Mouse (Mus musculus) left cerebral cortex, postnatal 4 days (tissue): ENCODE measurements around the gene Elmod3. TPM values are rescaled to one million over a fixed set of nuclear protein-coding genes. Genes with fewer than 3 reads are reported as not detected.
"Not testable (repeated sequence)": the region's sequence is repeated elsewhere in the genome, so short reads cannot be mapped to it uniquely, and the experiment has no call there.

Source experiments
- DNase-seq: peaks from one replicate; pipeline ENCODE4 v3.0.0-alpha.2; 2022
- intact Hi-C: fragments of 180-260 bp; cut with DNase I; formaldehyde crosslinking; loops from one replicate; pipeline ENCODE4 v1.15.1; 2025
- total RNA-seq, 2 experiments: library from RNA; stranded (reverse); gene quantifications; 2 replicates each; pipeline ENCODE4 v1.2.3; 2021

The Elmod3 gene
- total RNA-seq, 2 experiments from 2014 or later: 11.9 to 12.1 TPM

DNA sequence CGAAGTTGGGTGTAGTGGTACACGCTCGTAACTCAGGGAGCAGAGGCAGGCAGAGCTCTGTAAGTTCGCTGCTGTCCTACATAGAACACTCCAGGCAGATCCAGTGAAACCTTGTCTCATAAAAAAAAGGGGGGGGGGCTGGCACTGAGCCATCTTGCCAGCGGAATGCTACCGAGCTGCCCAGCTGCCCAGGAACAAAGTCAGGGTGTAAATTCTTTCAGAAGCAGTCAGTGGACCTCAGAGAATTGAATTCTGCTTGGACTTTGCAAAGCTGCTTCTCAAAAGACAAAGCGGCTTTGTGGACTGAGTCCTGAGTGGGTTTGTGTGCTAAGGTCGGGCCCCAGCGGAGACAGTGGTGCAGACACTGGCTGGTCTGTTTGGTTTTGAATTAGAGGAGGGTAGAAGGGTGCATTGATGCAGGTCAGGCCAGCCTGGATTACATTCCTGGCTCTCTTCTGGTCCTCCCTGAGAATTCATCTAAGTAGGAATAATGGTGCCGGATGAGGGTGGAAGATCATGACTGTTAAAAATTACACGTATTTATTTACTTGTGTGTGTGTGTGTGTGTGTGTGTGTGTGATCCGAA, 54.9 kb downstream of the Elmod3 start:
- no peak for DNase-seq
- intact Hi-C loops: no loop called here

DNA sequence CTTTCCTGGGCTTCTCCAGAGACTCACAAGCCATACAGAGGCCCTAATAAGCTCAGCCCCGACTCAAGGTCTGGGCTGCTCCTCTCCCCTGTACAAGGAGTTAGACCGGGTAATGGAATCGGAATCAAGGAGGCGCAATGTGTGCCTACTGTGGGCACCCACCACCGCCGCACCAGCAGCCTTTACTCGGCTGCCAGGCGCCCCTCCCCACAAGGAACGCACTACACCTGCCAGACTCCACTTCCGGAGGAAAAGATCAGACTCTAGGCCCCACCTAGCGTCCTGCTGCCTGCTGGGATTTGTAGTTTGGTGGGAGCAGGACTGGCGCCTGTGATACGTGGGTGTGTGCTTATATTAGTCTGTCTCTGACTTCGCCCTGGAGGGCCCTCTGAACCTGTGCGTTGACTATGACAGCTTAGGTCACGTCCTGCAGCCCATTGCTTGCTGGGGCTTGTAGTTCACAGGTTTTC, 59.6 kb downstream of the Elmod3 start:
- intact Hi-C loops: no loop called here
- DNase-seq: peak; percentile 85

DNA sequence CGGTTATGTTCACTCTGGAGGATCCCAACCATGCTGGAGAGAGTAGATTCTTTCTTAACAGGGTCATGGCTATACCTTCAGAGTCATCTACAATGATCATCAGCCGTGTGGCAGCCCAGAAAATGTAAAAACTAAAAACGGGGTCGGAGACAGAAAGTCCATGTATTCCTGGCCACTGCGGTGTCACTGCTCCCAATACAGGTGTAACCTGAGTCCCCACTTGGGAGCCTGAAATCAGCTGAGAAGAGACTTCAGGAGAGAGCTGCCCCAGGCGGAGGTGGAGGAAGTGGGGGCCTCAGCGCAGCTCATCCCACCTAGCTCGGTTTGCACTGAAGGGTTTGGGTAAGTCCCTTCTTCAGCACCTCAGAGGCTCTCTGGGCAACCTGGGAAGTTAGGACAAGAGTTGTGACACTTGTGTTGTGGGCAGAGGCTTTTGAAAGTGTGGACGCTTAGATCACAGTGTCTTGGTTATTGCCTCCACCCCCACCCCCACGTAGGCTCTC, 60.2 kb downstream of the Elmod3 start:
- intact Hi-C loops: no loop called here
- DNase-seq: no peak

DNA sequence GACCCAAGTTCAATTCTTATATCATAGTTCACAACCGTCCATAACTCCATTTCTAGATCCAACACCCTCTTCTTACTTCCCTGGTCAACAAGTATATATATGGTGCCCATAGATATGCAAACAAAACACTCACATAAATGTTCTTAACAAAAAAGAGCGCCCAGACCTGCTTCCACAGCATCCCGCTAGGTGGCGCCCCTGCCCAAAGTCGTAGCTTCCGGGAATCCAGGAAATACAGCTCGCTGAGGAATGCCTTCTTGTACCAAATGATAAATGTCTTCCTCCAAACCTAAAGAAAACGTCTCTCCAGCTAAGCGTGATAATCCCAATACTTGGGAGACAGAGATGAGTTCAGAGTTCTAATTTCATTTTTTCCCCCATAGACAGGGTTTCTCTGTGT, 63.0 kb downstream of the Elmod3 start:
- peak; percentile 82 for DNase-seq
- intact Hi-C loops: loop anchor here (2.0 kb wide), 1 partner anchor 106 kb away; no protein-coding TSS in a partner anchor

DNA sequence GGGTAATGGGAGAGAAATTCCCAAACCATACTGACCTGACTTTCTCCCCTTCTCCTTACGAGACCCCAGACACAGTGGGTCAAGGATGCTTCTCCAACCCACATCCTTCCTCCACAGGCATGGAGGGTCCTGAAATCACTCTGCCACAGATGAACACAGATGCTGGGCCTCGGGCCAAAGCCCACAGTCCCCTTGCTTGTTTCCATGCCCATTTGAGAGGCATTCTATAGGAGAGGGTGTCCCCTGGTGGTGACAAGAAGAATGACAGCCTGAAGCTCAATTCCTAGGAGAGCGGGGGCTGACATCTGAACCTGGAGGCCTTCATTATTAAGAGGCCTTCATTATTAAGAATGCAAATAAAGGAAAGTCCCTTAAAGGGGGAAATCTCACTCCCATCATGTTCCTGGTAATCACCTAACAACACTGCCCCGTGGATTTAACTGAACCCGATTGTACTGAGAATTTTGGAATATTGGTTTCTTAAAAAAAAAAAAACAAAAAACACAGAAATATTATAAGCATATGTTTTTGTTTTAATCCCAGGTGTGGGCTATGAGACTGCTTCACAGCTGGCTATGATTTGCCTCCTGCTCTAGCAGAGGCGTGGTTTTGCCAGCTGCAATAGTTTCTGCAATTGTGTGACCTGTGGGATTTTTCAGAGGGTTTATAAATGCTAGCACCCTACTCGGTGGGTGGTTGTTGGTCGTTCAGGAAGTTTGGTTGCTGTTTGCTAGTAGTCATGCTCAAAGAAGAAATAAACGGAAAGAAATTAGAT, 64.0 kb downstream of the Elmod3 start:
- intact Hi-C loops: loop anchor here (2.0 kb wide), 1 partner anchor 105 kb away; no protein-coding TSS in a partner anchor
- peak; percentile 90 for DNase-seq

DNA sequence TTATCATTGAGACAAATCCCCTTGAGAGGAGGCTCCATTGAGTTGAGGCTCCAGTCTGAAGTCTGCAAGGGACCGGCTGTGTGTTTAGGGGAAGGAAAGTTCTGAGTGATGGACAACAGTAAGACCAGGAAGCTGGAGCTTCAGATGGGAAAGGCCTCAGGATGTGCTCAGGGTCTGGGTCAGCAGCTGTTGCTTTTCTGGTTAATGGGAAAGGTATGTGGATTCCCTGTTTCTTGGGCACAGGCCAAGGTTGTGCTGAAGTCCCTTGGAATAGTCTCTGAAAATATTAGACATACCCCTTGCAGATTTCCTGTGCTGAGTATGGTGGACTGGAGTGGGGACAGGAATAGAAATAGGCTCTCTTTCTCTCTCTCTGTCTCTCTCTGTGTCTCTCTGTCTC, 64.7 kb downstream of the Elmod3 start:
- intact Hi-C loops, DNase-seq: not testable (repeated sequence)

DNA sequence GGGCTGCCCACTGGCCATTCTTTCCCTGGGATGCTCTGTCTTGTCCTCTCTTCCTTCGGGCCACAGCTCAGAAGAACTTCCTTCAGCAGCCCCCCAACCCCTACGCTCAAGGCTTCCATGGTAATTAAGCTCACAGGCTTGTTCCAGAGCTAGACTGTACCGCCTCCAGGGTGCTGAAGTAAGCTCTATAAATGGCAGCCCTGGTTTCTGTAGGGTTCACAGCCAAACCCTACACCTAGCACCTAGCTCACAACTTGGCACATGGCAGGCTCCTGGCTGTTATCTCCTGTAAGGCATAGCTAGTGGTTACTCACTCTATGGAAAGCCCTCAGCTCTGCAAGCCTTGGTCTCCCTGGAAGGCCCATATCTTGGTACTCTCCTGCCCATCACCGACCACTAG, 65.6 kb downstream of the Elmod3 start:
- no peak for DNase-seq
- intact Hi-C loops: no loop called here

DNA sequence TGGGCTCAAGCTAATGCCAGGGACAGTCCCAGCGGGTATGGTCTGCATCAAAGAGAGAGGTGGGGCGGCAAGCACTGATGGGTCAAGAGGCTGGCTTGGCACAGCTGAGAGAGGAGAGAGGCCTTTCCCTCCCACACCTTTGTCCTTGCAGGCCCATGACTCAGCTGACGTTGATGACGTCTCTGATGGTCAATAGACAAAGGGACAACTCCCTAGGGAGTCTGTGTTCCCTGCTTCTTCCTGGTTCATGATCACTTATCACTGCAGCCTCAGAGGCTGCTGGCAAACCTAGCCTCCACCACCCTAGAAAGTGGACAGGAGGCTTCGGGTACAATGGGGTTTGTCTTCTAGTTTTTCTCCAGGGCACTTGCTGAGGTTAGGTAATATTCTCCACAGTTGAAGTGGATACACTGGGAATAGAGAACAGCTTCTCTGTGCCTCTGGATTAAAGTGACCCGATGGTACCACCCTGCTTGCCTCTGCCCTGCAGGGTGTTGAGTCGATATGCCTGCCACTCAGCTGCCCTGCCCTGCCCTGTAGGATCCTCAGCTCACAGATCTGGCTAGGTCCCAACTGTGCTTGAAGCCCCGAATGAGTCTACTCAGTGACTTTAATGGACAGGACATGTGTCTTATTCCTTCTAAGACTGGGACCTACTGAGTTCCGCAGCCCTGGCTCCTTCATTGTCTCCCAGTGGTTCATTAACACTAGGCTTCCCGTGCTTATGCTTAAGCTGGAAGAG, 69.6 kb downstream of the Elmod3 start:
- no peak for DNase-seq
- intact Hi-C loops: no loop called here

DNA sequence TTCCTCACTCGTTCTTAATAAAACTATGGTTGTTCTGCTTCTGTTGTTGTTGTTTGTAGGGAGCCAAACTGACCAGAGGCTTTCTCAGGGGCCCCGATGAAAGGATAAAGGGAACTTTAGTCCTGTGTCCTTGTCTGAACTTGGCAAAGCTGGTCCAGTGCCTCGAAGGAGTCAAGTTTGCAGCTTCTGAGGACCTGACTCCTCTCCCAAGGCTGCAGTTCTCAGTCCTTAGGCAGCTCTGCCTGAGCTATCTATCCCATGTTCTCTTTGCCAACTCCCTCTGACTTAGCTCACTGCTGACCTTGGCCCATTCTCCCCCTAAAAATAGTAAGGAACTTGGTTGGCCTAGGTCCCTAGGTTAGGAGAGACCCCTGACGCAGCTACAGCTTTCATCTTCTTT, 71.1 kb downstream of the Elmod3 start:
- intact Hi-C loops: no loop called here
- no peak for DNase-seq

DNA sequence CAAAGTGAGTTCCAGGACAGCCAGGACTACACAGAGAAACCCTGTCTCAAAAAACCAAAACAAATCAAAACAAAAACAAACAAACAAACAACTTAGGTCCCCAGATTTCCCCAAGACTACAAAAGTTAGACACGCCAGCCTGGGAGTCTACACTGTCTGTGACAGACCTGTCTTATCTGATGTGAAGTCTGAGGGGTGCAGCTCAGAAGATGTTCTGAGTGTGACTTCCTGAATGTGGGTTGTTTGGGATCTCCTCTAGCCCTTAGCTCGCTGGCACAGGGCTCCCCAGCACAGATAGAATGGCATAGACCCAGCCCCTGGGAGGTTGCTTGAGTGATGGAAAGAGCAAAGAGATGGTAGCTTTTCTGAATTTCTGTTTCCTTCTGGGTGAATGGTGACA, 74.1 kb downstream of the Elmod3 start:
- intact Hi-C loops: no loop called here
- DNase-seq: no peak

DNA sequence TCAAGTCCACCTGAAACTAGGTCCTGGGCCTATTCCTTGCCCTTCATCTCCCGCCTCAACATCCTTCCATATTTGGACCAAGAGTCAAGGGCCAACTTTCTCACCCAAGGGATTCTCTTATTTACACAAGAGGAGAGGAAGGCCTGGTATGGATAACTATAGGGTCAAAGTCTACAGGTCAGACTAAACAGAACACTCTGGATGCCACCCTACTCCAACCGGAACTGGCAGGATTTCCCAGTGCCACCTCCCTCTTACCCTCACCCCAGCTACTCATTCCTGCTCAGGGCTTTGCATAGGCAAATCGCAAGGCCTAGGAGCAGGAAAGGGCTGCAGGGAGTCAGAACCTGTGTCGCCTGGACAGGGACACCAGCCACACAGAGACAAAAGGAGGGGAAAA, 75.0 kb downstream of the Elmod3 start:
- no peak for DNase-seq
- intact Hi-C loops: no loop called here

DNA sequence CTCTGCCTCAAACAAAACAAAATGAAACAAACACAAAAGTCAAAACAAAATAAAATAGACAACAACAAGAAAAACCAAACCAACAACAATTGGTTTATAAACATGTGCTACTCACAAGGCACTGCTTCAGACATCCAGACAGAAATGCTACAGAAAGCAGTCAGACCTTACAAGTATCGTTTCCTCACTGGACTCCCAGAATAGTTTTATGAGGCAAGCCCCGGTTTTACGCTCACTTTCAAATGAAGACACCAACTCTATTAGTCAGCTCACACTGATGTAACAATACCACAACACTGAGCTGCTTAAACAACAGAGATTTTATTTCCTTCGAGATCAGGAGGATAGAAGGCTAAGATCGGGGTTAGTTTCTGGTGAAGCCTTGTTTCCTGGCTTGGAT, 75.9 kb downstream of the Elmod3 start:
- intact Hi-C loops: no loop called here
- no peak for DNase-seq

DNA sequence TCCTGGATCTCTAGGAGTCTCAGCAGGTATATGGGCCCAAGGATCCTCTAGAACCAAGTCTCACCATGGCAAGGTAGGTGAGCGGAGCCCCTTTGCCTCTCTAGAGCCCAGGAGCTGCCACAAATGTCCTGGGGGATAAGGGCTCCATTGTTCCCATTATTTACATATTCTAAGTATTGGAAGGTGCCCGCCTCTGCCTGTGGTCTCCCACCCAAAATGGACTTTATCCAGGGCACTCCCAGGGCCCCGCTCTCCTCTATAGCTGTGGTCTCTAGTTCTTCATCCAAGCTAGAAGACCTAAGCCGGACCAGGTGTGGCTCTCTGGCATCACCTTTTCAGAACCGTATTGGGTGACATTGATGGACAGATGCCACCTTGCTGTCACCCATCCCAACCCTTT, 76.6 kb downstream of the Elmod3 start, which contains the start of gene Sh2d6:
Gene Sh2d6 (minus strand): TSS at position 101 of the 400 bp plus-strand sequence.
- intact Hi-C loops: no loop called here
- no peak for DNase-seq

DNA sequence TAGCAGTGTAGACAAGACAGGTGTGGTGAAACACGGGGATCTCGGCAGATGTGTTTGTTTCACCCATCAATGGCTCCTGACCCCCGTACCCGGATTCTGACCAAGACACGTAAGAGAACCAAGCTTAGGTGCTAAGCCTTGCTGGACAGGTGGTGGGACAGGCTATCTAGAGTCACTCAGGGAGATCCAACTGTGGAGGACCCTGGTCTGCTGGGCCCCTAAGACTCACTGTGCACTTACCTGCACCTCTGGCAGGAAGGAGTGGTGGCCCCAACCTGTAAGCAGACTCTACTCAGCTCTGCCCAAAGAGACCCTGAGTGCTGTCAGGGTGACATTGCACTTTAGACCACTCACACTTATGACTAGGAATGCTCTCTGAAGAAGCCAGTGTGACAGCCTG, 77.3 kb downstream of the Elmod3 start:
- DNase-seq: no peak
- intact Hi-C loops: no loop called here

DNA sequence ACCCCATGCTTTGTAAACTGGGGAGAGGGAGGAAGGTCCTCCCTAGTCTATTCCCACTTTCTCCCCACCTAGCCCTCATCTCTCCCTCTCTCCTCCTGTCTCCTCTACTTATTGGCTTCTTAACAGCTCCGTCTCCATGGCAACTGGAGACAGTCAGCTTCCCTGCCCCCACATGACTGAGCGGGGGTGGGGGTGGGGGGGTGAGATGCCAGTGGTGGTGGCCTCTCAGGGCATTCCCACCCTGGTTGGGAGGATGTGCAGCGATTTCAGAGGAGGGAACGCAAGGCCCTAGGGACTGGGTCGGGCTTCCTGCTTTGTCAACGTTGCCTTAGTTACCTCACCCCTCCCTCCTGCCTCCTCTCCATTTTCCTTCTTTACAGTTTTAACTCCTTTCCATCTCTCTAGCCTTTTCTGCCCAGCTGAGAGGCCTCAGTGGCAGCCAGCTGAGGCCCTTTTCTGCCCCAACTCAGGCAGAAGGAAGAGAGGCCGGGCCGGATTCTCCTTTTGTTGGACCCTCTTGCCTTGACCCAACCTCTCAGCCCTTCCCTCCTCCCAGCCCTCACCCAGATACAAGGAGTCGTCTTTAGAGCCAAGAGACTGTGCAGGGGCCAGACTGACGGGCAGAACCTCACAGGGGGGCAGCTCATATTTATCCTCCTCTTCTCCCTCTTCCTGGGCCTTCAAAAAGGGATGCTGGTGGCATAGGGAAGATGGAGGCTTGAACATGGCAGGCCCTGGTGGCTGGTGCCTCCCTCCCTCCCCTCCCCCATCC, 78.1 kb downstream of the Elmod3 start:
- peak; percentile 75 for DNase-seq
- intact Hi-C loops: loop anchor here (5.0 kb wide), 1 partner anchor 83 kb away; the partner anchor contains the start of gene Mat2a

DNA sequence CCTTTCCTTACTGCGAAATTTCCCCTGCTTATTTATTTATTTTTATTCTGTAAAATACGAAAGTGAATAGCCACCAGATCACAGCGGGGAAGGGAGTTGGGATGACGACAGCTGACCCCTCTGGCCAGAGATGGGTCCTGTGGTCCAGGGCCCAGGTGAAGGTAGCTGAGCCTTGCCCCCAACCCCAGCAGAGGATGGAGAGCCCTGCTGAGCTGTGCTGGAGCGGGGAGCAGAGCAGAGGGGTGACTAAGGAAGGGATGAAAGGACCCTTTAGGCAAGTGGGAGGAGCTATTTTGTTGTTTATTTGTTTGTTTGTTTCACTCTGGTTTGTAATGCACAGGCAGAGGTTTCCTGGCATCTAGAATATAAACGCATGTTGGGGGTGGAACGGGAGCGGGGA, 78.9 kb downstream of the Elmod3 start:
- intact Hi-C loops: loop anchor here (5.0 kb wide), 1 partner anchor 82 kb away; the partner anchor contains the start of gene Mat2a

DNA sequence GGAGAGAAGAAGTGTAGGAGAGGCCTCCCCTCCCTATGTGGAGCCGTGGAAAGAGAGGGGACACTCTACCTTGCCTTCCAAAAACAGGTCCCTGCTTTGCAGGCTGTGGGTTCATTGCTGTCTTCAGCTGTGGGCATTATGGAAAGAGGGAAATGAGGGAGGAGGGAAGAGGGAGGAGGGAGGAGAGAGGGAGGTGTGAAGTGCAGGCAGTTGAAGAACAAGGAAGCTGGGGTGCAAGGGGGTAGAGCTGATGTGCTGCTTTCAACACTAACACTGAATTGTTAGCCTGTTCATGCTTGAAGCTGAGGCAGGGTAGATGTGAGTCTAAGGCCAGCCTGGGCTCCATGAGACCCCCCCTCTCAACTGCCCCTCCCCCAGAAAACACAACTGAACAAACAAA, 79.4 kb downstream of the Elmod3 start:
- intact Hi-C loops: loop anchor here (5.0 kb wide), 1 partner anchor 82 kb away; the partner anchor contains the start of gene Mat2a
- DNase-seq: no peak

More for the DNA sequence above, 78.9 kb downstream of the Elmod3 start:
- DNase-seq: no peak
